Mouse (Mus musculus): ENCODE data around the gene Klhl41. TPM values are rescaled to one million over a fixed set of nuclear protein-coding genes. Genes with fewer than 3 reads are reported as not detected.
"Not testable (repeated sequence)": the region's sequence is repeated elsewhere in the genome, so short reads cannot be mapped to it uniquely, and the experiment has no call there.

Klhl41 gene
- total RNA-seq, 2 experiments from 2014 or later, result 69.8 to 78.5 TPM

- DNase-seq (ENCODE audit: low spot score); intact Hi-C loops (cut with DNase I): not testable (repeated sequence)
These were observed 7.3 kb downstream of the Klhl41 start for GRCm38 (mm10) chr2:69677215-69677614.

DNA sequence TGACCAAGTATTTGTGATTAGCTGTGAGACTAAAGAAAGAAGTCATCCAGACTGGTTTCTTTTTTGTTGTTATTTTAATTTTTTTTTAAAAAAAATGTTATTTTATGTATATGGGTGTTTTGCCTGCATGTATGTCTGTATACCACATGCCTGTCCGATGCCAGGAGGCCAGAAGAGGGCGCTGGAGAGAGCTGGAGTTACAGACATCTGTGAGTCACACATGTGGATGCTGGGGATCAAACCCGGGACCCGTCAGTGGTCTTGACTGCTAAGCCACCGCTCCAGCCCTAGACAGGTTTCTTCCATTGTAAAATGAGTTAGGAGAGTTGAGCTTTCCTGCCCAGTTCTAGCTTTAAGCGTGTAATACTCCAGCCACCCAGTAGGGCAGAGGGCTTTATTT is 10.1 kb downstream of the Klhl41 start:
- DNase-seq (ENCODE audit: low spot score), result no peak
- intact Hi-C loops (cut with DNase I), result no loop called here

DNA sequence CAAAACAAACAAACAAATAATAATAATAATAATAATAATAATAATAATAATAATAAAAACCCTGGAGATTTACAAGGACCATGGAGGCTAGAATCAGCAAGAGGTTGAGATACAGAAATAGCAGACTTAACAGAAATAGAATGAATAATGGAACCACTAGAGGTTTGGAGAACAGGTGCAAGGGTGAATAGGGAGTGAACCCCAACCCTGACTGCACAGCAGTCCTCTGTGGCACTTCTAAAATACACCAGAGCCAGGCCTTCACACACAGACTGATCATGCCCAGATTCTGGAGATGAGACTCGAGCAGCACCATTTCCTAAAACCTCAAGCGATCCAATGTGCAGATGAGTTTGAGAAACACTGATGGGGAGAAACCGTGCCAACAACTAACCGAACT is 12.0 kb downstream of the Klhl41 start:
- DNase-seq (ENCODE audit: low spot score), result no peak
- intact Hi-C loops (cut with DNase I), result no loop called here

- no peak for DNase-seq (ENCODE audit: low spot score)
- intact Hi-C loops (cut with DNase I), result no loop called here
These were observed 13.3 kb downstream of the Klhl41 start for GRCm38 (mm10) chr2:69683036-69683805.

- DNase-seq (ENCODE audit: low spot score), result no peak
- intact Hi-C loops (cut with DNase I), result no loop called here
These were observed 14.6 kb downstream of the Klhl41 start for GRCm38 (mm10) chr2:69684488-69684887.

DNA sequence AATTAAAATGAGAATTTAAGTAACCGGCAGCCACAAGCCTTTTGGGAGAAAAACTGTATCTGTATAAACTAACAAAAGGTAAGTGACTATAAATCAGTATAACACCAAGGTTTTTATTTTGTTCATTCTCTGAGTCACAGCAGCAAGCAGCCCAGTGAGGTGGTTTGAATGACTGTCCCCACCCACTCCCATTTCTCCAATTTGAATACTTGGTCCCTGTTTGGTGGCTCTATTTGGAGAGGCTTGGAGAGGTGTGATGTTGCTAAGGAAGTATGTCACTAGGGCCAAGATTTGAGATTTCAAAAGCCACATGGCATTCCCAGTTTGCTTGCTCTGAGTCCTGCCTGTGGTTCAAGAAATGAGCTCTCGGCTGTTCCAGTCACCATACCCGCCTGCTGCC is 20.3 kb downstream of the Klhl41 start:
- no peak for DNase-seq (ENCODE audit: low spot score)
- intact Hi-C loops (cut with DNase I), result no loop called here

DNA sequence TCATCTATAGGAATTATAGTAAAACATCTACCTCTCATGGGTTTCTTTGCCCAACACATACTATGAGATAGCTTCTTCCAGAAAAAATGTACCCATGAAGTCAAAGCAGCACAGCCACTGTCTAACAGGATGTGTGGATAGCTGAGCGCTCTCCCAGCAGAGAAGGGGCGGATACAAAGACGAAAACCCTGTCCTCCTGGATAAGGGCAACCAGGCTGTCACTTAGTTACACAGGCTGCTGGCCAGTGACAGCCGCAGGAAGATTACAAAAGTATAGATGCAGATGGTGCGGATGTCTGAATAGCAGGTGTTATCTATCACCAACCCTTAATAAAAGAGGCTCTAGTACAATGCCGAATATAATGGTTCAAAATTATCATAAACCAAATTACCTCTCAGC is 20.9 kb downstream of the Klhl41 start:
- intact Hi-C loops (cut with DNase I), result no loop called here
- no peak for DNase-seq (ENCODE audit: low spot score)

GRCm38 (mm10) chr2:69693501-69693900 is 23.6 kb downstream of the Klhl41 start:
- DNase-seq (ENCODE audit: low spot score), result no peak
- intact Hi-C loops (cut with DNase I), result no loop called here

DNA sequence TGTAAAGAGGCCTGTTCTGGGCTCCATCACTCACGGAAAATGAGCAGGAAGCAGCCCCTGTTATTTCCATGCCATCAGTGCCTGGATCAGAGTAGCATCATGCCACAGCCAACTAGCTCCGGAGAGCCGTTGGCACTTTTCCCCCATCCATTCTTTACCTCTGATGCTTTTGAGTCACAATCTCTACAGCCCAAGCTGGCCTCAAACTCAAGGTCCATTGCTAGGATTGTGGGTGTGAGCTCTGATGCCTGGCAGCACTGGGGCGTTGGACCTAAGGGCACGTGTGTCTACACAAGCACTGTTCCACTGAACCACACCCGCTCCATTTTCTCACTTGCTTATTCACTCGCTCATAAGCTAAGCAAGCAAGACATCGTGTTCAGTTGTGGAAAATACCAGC is 30.5 kb downstream of the Klhl41 start:
- intact Hi-C loops (cut with DNase I), result no loop called here

DNA sequence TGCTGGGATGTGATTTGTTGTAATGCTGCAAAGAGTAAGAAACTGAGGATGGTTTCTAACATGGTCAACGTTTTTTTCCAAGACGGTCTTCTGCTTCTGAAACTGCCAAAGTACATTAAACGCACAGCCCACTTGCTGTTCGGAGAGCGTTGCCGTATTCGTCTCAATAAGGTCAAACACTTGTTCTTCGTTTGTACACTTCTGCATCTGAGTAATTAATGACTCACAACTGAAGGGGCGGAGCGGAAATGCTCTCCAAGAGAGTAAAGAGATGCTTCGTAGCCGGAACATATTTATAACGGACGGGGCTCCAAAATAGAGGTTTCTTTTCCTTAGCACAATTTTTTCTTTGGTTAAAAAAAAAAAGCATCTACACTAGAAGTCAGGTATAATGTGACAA is 42.3 kb downstream of the Klhl41 start:
- DNase-seq (ENCODE audit: low spot score), result no peak
- intact Hi-C loops (cut with DNase I), result loop anchor here (5.0 kb wide), 1 partner anchor 80 kb away; no protein-coding TSS in a partner anchor

More for the DNA sequence above, 30.5 kb downstream of the Klhl41 start:
- DNase-seq (ENCODE audit: low spot score), result no peak

DNA sequence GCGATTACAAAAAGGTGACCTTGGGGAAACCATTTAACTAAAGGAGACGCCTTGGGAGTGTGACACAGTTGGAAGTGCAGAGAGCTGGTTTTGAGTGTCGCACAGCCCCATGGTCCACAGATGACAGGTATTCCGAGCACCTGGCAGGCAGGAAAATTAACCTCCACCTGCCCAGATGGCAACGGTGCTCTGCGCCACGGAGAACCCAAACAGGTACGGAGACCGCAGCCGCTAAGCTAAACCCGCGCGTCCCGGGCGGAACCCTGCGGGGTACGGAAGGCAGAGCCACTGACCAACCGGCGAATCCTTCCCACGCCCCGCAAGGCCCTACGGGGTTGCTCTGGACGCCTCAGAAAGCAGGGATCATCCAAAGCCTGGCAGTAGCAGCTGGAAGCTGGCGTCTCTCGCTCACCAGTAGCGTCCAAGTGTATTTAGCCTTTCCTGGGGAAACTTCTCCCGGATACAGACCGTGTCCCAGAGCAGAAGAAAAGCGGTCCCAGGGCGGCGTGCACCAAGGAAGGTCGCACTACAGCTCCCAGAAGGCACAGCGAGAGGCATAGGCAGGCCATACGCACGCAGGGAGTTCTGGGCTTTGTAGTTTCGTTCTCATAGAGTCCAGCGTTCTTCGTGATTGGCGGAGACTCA is 43.2 kb downstream of the Klhl41 start, which contains the start of gene Fastkd1:
TSS of gene Fastkd1 (minus strand) at position 536 of the 645 bp plus-strand sequence.
- intact Hi-C loops (cut with DNase I), result loop anchor here (5.0 kb wide), 1 partner anchor 79 kb away; no protein-coding TSS in a partner anchor
- DNase-seq (ENCODE audit: low spot score), result peak; percentile 77

- intact Hi-C loops (cut with DNase I), result loop anchor here (5.0 kb wide), 1 partner anchor 79 kb away; no protein-coding TSS in a partner anchor
- no peak for DNase-seq (ENCODE audit: low spot score)
These were observed 43.7 kb downstream of the Klhl41 start for GRCm38 (mm10) chr2:69713626-69714014.

- intact Hi-C loops (cut with DNase I), result loop anchor here (5.0 kb wide), 1 partner anchor 78 kb away; no protein-coding TSS in a partner anchor
- no peak for DNase-seq (ENCODE audit: low spot score)
These were observed 44.2 kb downstream of the Klhl41 start for GRCm38 (mm10) chr2:69714126-69714525.

DNA sequence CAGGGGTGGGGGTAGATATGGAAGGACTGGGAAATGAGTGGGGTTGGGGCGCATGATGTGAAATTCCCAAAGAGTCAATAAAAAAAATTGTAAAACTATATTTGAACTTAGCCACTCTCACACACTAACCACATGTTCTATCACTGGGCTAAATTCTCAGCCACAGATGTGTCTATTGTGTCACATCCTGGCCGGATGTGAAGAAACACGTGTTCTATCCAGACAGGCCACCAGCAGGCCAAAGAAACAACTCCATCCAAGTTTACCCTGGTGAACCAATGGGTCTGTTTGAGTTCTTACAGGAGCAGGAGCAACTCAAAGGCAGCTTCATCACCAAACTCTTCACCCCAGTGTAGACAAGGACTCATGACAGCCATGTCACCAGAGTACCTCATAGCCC is 46.6 kb downstream of the Klhl41 start:
- no peak for DNase-seq (ENCODE audit: low spot score)
- intact Hi-C loops (cut with DNase I), result no loop called here

DNA sequence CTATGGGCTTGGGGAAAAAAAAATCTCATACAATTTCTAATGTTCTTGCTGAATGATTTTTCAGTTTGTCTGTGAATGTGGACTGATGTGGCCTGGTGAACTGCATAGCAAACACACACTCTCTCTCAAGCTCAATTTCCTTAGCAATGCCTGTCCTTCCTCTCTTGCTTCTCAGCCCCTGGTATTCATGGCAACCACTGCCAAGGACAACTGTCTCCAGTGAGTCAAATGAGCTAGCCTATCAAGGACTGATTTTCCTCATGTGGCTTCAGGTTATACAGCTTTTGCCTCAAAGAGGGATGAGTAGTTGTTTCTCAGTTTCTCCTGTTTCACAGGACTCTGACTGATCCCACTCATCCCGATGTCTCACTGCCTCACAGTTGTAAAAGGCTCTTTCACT is 49.2 kb downstream of the Klhl41 start:
- DNase-seq (ENCODE audit: low spot score), result no peak
- intact Hi-C loops (cut with DNase I), result no loop called here

GRCm38 (mm10) chr2:69722273-69722649 is 52.3 kb downstream of the Klhl41 start, which contains the start of gene Ppig:
Ppig (plus strand) TSS chr2:69722545.
- intact Hi-C loops (cut with DNase I), result loop anchor here (5.0 kb wide), 1 partner anchor 75 kb away; the partner anchor contains the start of gene Bbs5
- DNase-seq (ENCODE audit: low spot score), result no peak

GRCm38 (mm10) chr2:69722650-69723518 is 53.0 kb downstream of the Klhl41 start:
- intact Hi-C loops (cut with DNase I), result loop anchor here (5.0 kb wide), 1 partner anchor 76 kb away; the partner anchor contains the start of gene Bbs5
- DNase-seq (ENCODE audit: low spot score), result peak; percentile 80

DNA sequence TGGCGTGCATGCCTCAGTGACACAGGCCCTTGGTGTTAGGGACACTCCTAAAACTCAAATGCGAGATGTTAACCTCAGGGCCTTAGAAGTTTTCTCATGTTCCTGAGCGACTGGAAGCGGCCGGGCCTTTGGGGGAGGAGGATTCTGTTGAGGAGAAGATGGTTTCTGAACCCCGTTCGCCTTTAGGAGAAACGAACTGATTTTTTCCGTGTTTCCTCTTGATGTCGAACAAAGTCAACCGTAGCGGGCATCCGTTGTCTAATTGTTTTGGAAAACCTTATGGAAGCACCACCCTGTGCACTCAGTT is 53.6 kb downstream of the Klhl41 start:
- DNase-seq (ENCODE audit: low spot score), result no peak
- intact Hi-C loops (cut with DNase I), result loop anchor here (5.0 kb wide), 1 partner anchor 76 kb away; the partner anchor contains the start of gene Bbs5
